Mouse (Mus musculus) lung, adult 2 months (tissue): ENCODE data around the gene Zbtb8b.

ENCODE experiments used
- CTCF ChIP-seq: fragments of 200-500 bp; IDR thresholded peaks from 2 replicates; pipeline ENCODE4 v1.5.1; 2011; ENCODE audit warnings: mild to moderate bottlenecking, low read length, control low read depth; ENCODE audit not compliant: insufficient read depth
- POLR2A ChIP-seq: fragments of 200-500 bp; IDR thresholded peaks from 2 replicates; pipeline ENCODE4 v1.6.1; 2011; ENCODE audit warnings: low read depth, mild to moderate bottlenecking, control low read depth, low read length, borderline replicate concordance; ENCODE audit errors: extremely low read depth

DNA sequence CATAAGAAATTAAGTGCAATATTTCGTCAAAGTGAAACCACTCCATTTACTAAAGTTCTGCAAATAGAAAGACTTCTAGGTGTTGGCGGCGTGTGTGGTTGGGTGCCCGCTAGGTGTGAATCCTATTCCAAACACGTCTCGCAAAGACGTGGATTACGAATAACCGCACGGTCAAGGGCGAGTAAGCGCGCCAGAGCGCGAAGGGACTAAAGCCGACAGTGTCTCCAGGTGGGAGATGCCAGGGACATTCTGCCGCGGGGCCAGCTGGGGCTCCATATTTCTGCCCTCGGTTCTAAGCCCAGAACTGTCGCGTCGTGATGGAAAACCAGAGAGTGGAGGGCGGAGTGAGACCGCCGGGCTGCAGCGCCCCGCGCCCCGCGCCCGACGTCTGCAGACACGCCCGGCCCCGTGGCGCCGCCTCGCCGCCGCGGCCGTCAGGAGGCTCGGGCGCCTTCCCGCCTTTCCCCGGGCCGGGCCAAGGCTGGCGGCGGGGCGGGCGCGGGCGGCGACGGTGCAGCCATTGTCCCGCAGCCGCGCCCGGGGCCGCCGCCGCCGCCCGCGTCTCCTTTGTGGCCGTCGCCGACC, 63.6 kb downstream of the Zbtb8b start:
- TF ChIP-seq CTCF, result no peak
- TF ChIP-seq POLR2A, result peak; percentile 30; the same call in 1 of the 2 replicates
